Mouse (Mus musculus): ENCODE results near the gene Msh5. TPM values are rescaled to one million over a fixed set of nuclear protein-coding genes. Genes with fewer than 3 reads are reported as not detected.
"Not testable (repeated sequence)": the region's sequence is repeated elsewhere in the genome, so short reads cannot be mapped to it uniquely, and the experiment has no call there.

Msh5 gene
- polyA plus RNA-seq, 1 experiment = 2.2 TPM

DNA sequence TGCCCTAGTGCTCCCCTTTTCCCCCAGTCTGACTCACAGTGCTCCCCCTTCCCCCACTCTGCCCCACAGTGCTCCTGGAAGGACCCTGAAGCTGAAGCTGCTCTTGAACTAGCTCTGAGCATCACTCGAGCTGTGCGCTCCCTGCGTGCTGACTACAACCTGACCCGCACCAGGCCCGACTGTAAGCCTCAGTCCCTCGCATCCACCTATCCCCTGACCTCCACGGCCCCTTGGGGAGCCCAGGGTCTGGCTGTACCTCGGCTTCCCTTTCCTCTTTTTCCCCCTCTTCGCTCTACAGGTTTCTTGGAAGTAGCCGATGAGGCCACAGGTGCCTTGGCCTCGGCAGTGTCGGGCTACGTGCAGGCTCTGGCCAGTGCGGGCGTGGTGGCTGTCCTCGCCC is 31.2 kb downstream of the Msh5 start:
- Histone ChIP-seq H3K36me3 (ENCODE audit: control insufficient read depth, insufficient read depth, low read length) (peaks cover 55% of the 10 kb centered on the region), H3K27ac (ENCODE audit: insufficient read depth, low read depth, low read length) (no peak overlapping the region), H3K27me3 (ENCODE audit: control insufficient read depth, insufficient read depth, low read length) (no peaks in the 10 kb centered on the region), H3K4me1 (ENCODE audit: control insufficient read depth, insufficient read depth, insufficient read length, low read length) (peaks cover 23% of the 10 kb centered on the region), H3K4me3 (ENCODE audit: low read depth, low read length) (no peak overlapping the region)
- WGBS = 88% methylated on average over 16 of the region's 16 CpGs
- TF ChIP-seq POLR2A (IDR thresholded peaks at IDR 0.05; ENCODE audit: low read depth, low read length) (no peak), CTCF (IDR thresholded peaks at IDR 0.05; ENCODE audit: extremely low read depth, insufficient read length, insufficient replicate concordance, low read depth, low read length) (no peak)

DNA sequence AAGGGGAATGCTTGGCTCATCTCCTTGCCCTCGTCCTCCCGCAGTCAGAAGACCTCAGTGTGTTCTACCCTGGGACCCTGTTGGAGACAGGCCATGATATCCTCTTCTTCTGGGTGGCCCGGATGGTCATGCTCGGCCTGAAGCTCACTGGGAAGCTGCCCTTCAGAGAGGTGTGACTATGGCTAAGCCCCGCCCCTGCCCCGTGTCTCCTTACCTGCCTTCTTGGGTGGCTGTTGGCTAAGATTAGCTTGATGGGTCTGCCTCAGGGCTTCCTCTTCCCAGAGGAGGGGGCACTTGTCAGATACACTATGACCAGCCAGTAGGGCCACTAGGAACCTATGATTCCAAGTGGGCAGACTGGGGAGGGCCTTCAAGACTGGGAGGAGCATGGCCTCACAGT is 33.3 kb downstream of the Msh5 start:
- WGBS = 72% methylated on average over 6 of the region's 6 CpGs
- peaks cover 63% of the 10 kb centered on the region for H3K36me3 ChIP-seq (ENCODE audit: control insufficient read depth, insufficient read depth, low read length)
- H3K4me3 ChIP-seq (ENCODE audit: low read depth, low read length) = no peak overlapping the region
- no peak overlapping the region for H3K27ac ChIP-seq (ENCODE audit: insufficient read depth, low read depth, low read length)
- peaks cover 19% of the 10 kb centered on the region for H3K4me1 ChIP-seq (ENCODE audit: control insufficient read depth, insufficient read depth, insufficient read length, low read length)
- TF ChIP-seq CTCF (IDR thresholded peaks at IDR 0.05; ENCODE audit: extremely low read depth, insufficient read length, insufficient replicate concordance, low read depth, low read length) (no peak), POLR2A (IDR thresholded peaks at IDR 0.05; ENCODE audit: low read depth, low read length) (no peak)
- H3K27me3 ChIP-seq (ENCODE audit: control insufficient read depth, insufficient read depth, low read length) = no peaks in the 10 kb centered on the region

GRCm38 (mm10) chr17:35012430-35012829 is 34.1 kb downstream of the Msh5 start:
- Histone ChIP-seq H3K4me1 (ENCODE audit: control insufficient read depth, insufficient read depth, insufficient read length, low read length) (peaks cover 16% of the 10 kb centered on the region), H3K27ac (ENCODE audit: insufficient read depth, low read depth, low read length) (no peak overlapping the region), H3K4me3 (ENCODE audit: low read depth, low read length) (no peak overlapping the region), H3K36me3 (ENCODE audit: control insufficient read depth, insufficient read depth, low read length) (peaks cover 66% of the 10 kb centered on the region), H3K27me3 (ENCODE audit: control insufficient read depth, insufficient read depth, low read length) (no peaks in the 10 kb centered on the region)
- 87% methylated on average over 13 of the region's 13 CpGs for WGBS
- TF ChIP-seq CTCF (IDR thresholded peaks at IDR 0.05; ENCODE audit: extremely low read depth, insufficient read length, insufficient replicate concordance, low read depth, low read length) = no peak
- no peak for TF ChIP-seq POLR2A (IDR thresholded peaks at IDR 0.05; ENCODE audit: low read depth, low read length)

DNA sequence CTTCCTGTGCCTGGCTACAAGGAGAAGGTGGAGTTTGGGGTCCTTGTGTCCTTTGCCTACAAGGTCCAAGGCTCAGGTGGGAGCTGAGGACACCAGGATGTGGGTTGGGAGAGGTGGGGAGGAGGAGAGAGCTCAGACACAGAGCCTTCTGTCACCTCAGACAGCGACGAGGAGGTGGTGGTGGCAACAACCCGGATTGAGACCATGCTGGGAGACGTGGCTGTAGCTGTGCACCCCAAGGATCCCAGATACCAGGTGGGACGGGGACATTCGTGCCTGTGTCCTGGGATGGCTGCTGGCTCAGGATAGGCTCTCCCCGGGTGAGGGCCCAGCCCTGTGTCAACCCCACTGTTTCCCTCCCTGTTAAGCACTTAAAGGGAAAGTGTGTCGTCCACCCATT is 35.1 kb downstream of the Msh5 start:
- TF ChIP-seq CTCF (IDR thresholded peaks at IDR 0.05; ENCODE audit: extremely low read depth, insufficient read length, insufficient replicate concordance, low read depth, low read length) (no peak), POLR2A (IDR thresholded peaks at IDR 0.05; ENCODE audit: low read depth, low read length) (no peak)
- Histone ChIP-seq H3K4me1 (ENCODE audit: control insufficient read depth, insufficient read depth, insufficient read length, low read length) (peaks cover 7% of the 10 kb centered on the region), H3K4me3 (ENCODE audit: low read depth, low read length) (no peak overlapping the region), H3K27me3 (ENCODE audit: control insufficient read depth, insufficient read depth, low read length) (no peaks in the 10 kb centered on the region), H3K27ac (ENCODE audit: insufficient read depth, low read depth, low read length) (no peak overlapping the region), H3K36me3 (ENCODE audit: control insufficient read depth, insufficient read depth, low read length) (peaks cover 69% of the 10 kb centered on the region)
- 95% methylated on average over 8 of the region's 8 CpGs for WGBS

DNA sequence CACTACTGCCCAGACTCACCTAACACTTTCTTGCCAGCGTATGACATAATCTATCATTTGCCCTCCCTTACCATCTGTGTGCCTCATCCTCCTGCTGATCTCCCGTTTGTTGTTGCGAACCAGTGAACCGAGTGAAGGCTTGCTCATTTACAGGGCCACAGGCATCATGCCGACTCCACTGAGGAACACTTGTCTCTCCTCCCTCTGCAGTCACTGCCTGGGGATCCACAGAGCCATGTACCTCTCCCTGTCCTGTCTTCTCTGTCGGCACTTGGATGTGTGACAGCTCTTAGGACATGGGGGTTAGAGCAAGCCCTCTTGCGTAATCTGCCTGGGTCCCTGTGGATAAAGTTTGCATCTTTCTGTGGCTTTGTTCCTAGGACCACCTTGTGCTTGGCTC is 37.0 kb downstream of the Msh5 start:
- TF ChIP-seq POLR2A (IDR thresholded peaks at IDR 0.05; ENCODE audit: low read depth, low read length) (no peak), CTCF (IDR thresholded peaks at IDR 0.05; ENCODE audit: extremely low read depth, insufficient read length, insufficient replicate concordance, low read depth, low read length) (no peak)
- Histone ChIP-seq H3K4me1 (ENCODE audit: control insufficient read depth, insufficient read depth, insufficient read length, low read length) (no peaks in the 10 kb centered on the region), H3K27me3 (ENCODE audit: control insufficient read depth, insufficient read depth, low read length) (no peaks in the 10 kb centered on the region), H3K27ac (ENCODE audit: insufficient read depth, low read depth, low read length) (no peak overlapping the region), H3K4me3 (ENCODE audit: low read depth, low read length) (no peak overlapping the region), H3K36me3 (ENCODE audit: control insufficient read depth, insufficient read depth, low read length) (peaks cover 68% of the 10 kb centered on the region)
- 90% methylated on average over 7 of the region's 7 CpGs for WGBS

DNA sequence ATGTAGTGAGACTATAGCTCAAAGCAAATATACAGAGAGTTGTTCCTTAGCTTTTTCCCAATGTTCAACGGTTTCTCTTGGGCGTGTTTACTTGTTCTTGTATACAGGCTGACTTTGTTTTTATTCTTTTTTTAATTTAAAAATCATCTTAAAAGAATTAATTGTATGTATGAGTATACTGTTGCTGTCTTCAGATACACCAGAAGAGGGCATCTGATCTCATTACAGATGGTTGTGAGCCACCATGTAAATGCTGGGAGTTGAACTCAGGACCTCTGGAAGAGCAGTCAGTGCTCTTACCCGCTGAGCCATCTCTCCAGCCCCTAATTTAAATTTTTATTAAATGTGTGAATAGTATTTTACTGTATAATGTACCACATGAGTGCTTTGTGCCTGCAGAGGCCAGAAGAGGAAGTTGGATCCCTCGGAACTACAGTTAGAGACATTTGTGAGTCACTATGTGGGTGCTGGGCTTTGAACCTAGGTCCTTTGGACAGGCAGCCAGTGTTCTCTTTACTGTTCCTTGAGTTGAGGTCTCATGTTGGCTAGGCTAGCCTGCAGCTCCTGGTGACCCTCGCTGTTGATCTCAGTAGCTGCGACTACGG is 39.1 kb downstream of the Msh5 start:
- H3K27me3 ChIP-seq (ENCODE audit: control insufficient read depth, insufficient read depth, low read length) = no peaks in the 10 kb centered on the region
- peaks cover 54% of the 10 kb centered on the region for H3K36me3 ChIP-seq (ENCODE audit: control insufficient read depth, insufficient read depth, low read length)
- 90% methylated on average over 7 of the region's 7 CpGs for WGBS
- H3K4me3 ChIP-seq (ENCODE audit: low read depth, low read length) = no peak overlapping the region
- H3K4me1 ChIP-seq (ENCODE audit: control insufficient read depth, insufficient read depth, insufficient read length, low read length) = peaks cover 5% of the 10 kb centered on the region
- no peak overlapping the region for H3K27ac ChIP-seq (ENCODE audit: insufficient read depth, low read depth, low read length)
- TF ChIP-seq POLR2A (IDR thresholded peaks at IDR 0.05; ENCODE audit: low read depth, low read length) (no peak), CTCF (IDR thresholded peaks at IDR 0.05; ENCODE audit: extremely low read depth, insufficient read length, insufficient replicate concordance, low read depth, low read length) (no peak)

- H3K4me1 ChIP-seq (ENCODE audit: control insufficient read depth, insufficient read depth, insufficient read length, low read length) = not testable (repeated sequence)
- 92% methylated on average over 4 of the region's 5 CpGs for WGBS
- H3K36me3 ChIP-seq (ENCODE audit: control insufficient read depth, insufficient read depth, low read length) = peaks cover 38% of the 10 kb centered on the region
These were observed 40.6 kb downstream of the Msh5 start for GRCm38 (mm10) chr17:35005902-35006301.

GRCm38 (mm10) chr17:35005158-35005557 is 41.4 kb downstream of the Msh5 start:
- H3K27me3 ChIP-seq (ENCODE audit: control insufficient read depth, insufficient read depth, low read length) = no peaks in the 10 kb centered on the region
- H3K27ac ChIP-seq (ENCODE audit: insufficient read depth, low read depth, low read length) = no peak overlapping the region
- 90% methylated on average over 10 of the region's 10 CpGs for WGBS

More at GRCm38 (mm10) chr17:35005902-35006301, 40.6 kb downstream of the Msh5 start:
- H3K27ac ChIP-seq (ENCODE audit: insufficient read depth, low read depth, low read length); H3K4me3 ChIP-seq (ENCODE audit: low read depth, low read length); H3K27me3 ChIP-seq (ENCODE audit: control insufficient read depth, insufficient read depth, low read length): not testable (repeated sequence)

More at GRCm38 (mm10) chr17:35005158-35005557, 41.4 kb downstream of the Msh5 start:
- Histone ChIP-seq H3K4me1 (ENCODE audit: control insufficient read depth, insufficient read depth, insufficient read length, low read length) (peaks cover 8% of the 10 kb centered on the region), H3K36me3 (ENCODE audit: control insufficient read depth, insufficient read depth, low read length) (peaks cover 32% of the 10 kb centered on the region), H3K4me3 (ENCODE audit: low read depth, low read length) (no peak overlapping the region)
- TF ChIP-seq CTCF (IDR thresholded peaks at IDR 0.05; ENCODE audit: extremely low read depth, insufficient read length, insufficient replicate concordance, low read depth, low read length) (no peak), POLR2A (IDR thresholded peaks at IDR 0.05; ENCODE audit: low read depth, low read length) (no peak)
